Mouse (Mus musculus): Measurements from ENCODE around the gene Wnt11. TPM values are rescaled to one million over a fixed set of nuclear protein-coding genes. Genes with fewer than 3 reads are reported as not detected.

Wnt11 gene
- polyA plus RNA-seq, 1 experiment: 6.7 TPM

Other genes with a start within 250 kb of the Wnt11 start
- 13.2 and 17.3 TPM in 2 replicates for gene Emsy, start 178.3 kb upstream of the Wnt11 start, polyA plus RNA-seq (2012; rRNA removed)
- 16.2 and 17.7 TPM in 2 replicates for gene Thap12, start 132.0 kb upstream of the Wnt11 start, polyA plus RNA-seq (2012; rRNA removed)